ENCODE assay signal across 10 mouse cellular contexts in genomic region chr7:17007300-17007699, GRCm38 (mm10). TPM values are rescaled to one million over a fixed set of nuclear protein-coding genes. Genes with fewer than 3 reads are reported as not detected.
DNase-seq lines count a peak whose midpoint lies in the region; ATAC-seq lines count a peak whose summit lies in the region.
"Had no signal": no experiment of that assay in that cellular context is flagged by ENCODE, and none has a peak within 500 bp of the region (broad histone marks: within the 10 kb centered on the region; RNA-seq: fewer than 3 reads in every experiment).

No protein-coding gene starts in this region.

- H3K4me3 ChIP-seq in forebrain, embryonic 14.5 days (ENCODE audit: low read depth, low read length): no peak overlapping the region
- no peak overlapping the region for H3K4me3 ChIP-seq in forebrain, embryonic 11.5 days (ENCODE audit: low read depth, low read length)
- H3K4me3 ChIP-seq: hindbrain, embryonic 13.5 days; midbrain, embryonic 13.5 days had no signal

- DNase-seq in forebrain, embryonic 14.5 days (ENCODE audit: low spot score): peak; percentile 31
- DNase-seq in forebrain, embryonic 11.5 days (ENCODE audit: low spot score): no peak
- DNase-seq in 3T3-L1 (ENCODE audit: low read depth, low spot score): peak; percentile 55
- peak; percentile 54 for DNase-seq in cerebellum, adult 9-10 months
- peak; percentile 30 for DNase-seq in lung, postnatal 36 days
- no peak for DNase-seq in left cerebral cortex, adult 11 months (ENCODE audit: low spot score)
- no peak for DNase-seq in gastrocnemius, postnatal 25 days
- DNase-seq in yolk sac, embryonic 10.5 days (ENCODE audit: low spot score): no peak

- ATAC-seq in forebrain, embryonic 14.5 days: no peak
- ATAC-seq in forebrain, embryonic 11.5 days (replicated peaks; ENCODE audit: low FRiP score): no peak
- ATAC-seq: midbrain, embryonic 13.5 days had no signal

- no peak overlapping the region for H3K9ac ChIP-seq in forebrain, embryonic 14.5 days (ENCODE audit: low read length)
- no peak overlapping the region for H3K9ac ChIP-seq in forebrain, embryonic 11.5 days (ENCODE audit: low read length)
- H3K9ac ChIP-seq: hindbrain, embryonic 13.5 days; midbrain, embryonic 13.5 days had no signal

- WGBS in forebrain, embryonic 14.5 days: 80% methylated on average over 4 of the region's 4 CpGs
- 90% methylated on average over 4 of the region's 4 CpGs for WGBS in forebrain, embryonic 11.5 days

- H3K27ac ChIP-seq in forebrain, embryonic 14.5 days (ENCODE audit: low read depth, low read length): no peak overlapping the region
- H3K27ac ChIP-seq in forebrain, embryonic 11.5 days (ENCODE audit: low read depth, low read length): no peak overlapping the region
- H3K27ac ChIP-seq: hindbrain, embryonic 13.5 days; midbrain, embryonic 13.5 days had no signal

- H3K9me3 ChIP-seq in forebrain, embryonic 14.5 days (replicated peaks; ENCODE audit: control insufficient read depth, low read length): no peaks in the 10 kb centered on the region
- H3K9me3 ChIP-seq in forebrain, embryonic 11.5 days (ENCODE audit: control insufficient read depth, low read length): no peaks in the 10 kb centered on the region
- H3K9me3 ChIP-seq: hindbrain, embryonic 13.5 days; midbrain, embryonic 13.5 days had no signal

- peaks cover 94% of the 10 kb centered on the region for H3K36me3 ChIP-seq in forebrain, embryonic 14.5 days (ENCODE audit: control insufficient read depth, insufficient read depth, low read length)
- H3K36me3 ChIP-seq in forebrain, embryonic 11.5 days (ENCODE audit: control insufficient read depth, insufficient read depth, low read length): peaks cover 22% of the 10 kb centered on the region

- no peaks in the 10 kb centered on the region for H3K27me3 ChIP-seq in forebrain, embryonic 14.5 days (replicated peaks; ENCODE audit: control insufficient read depth, insufficient read depth, low read length)
- H3K27me3 ChIP-seq in forebrain, embryonic 11.5 days (ENCODE audit: control insufficient read depth, insufficient read depth, low read length): no peaks in the 10 kb centered on the region
- H3K27me3 ChIP-seq: hindbrain, embryonic 13.5 days; midbrain, embryonic 13.5 days had no signal

- H3K4me1 ChIP-seq in forebrain, embryonic 14.5 days (ENCODE audit: control insufficient read depth, insufficient read depth, low read length): no peaks in the 10 kb centered on the region
- H3K4me1 ChIP-seq in forebrain, embryonic 11.5 days (replicated peaks; ENCODE audit: control insufficient read depth, insufficient read depth, low read length): no peaks in the 10 kb centered on the region
- H3K4me1 ChIP-seq: hindbrain, embryonic 13.5 days; midbrain, embryonic 13.5 days had no signal

- H3K4me2 ChIP-seq in forebrain, embryonic 14.5 days (ENCODE audit: low read length): no peak overlapping the region
- H3K4me2 ChIP-seq in forebrain, embryonic 11.5 days (ENCODE audit: low read depth, low read length, severe bottlenecking): no peak overlapping the region
- H3K4me2 ChIP-seq: hindbrain, embryonic 13.5 days; midbrain, embryonic 13.5 days had no signal

RNA-seq across cellular contexts. Expression of gene Ccdc8, which starts 14.8 kb away (rescaled TPM):
- 3.4 and 3.7 TPM in 2 replicates for polyA plus RNA-seq in forebrain, embryonic 14.5 days (2014; fragmentation: Nextera tagmentation; extraction: Ambion mirVana)
- polyA plus RNA-seq in forebrain, embryonic 11.5 days (2014; fragmentation: Nextera tagmentation; extraction: Ambion mirVana): 19.0 and 19.5 TPM in 2 replicates
- 1 to 10 TPM; 1.7 to 2.6 TPM for total RNA-seq in gastrocnemius, postnatal 25 days (2021)

RNA-seq across cellular contexts. Expression of gene Ppp5c, which starts 20.4 kb away (rescaled TPM):
- polyA plus RNA-seq in forebrain, embryonic 14.5 days (2014; fragmentation: Nextera tagmentation; extraction: Ambion mirVana): 112 and 115 TPM in 2 replicates
- polyA plus RNA-seq in forebrain, embryonic 11.5 days (2014; fragmentation: Nextera tagmentation; extraction: Ambion mirVana): 123 and 132 TPM in 2 replicates
- total RNA-seq in gastrocnemius, postnatal 25 days (2021): 10 to 100 TPM; 59.8 to 68.1 TPM

RNA-seq across cellular contexts. Expression of gene Gm42372, which starts 24.4 kb away (rescaled TPM):
- 3.8 and 3.9 TPM in 2 replicates for polyA plus RNA-seq in forebrain, embryonic 14.5 days (2014; fragmentation: Nextera tagmentation; extraction: Ambion mirVana)
- polyA plus RNA-seq in forebrain, embryonic 11.5 days (2014; fragmentation: Nextera tagmentation; extraction: Ambion mirVana): 1.4 and 1.8 TPM in 2 replicates
- total RNA-seq in gastrocnemius, postnatal 25 days (2021): not detected

RNA-seq across cellular contexts. Expression of gene Pnmal1, which starts 47.8 kb away (rescaled TPM):
- 55.5 and 61.9 TPM in 2 replicates for polyA plus RNA-seq in forebrain, embryonic 14.5 days (2014; fragmentation: Nextera tagmentation; extraction: Ambion mirVana)
- 20.4 and 22.7 TPM in 2 replicates for polyA plus RNA-seq in forebrain, embryonic 11.5 days (2014; fragmentation: Nextera tagmentation; extraction: Ambion mirVana)
- total RNA-seq in gastrocnemius, postnatal 25 days (2021): not detected

RNA-seq across cellular contexts. Expression of gene Hif3a, which starts 54.9 kb away (rescaled TPM):
- polyA plus RNA-seq in forebrain, embryonic 14.5 days (2014; fragmentation: Nextera tagmentation; extraction: Ambion mirVana): 2.8 and 5.7 TPM in 2 replicates
- 8.6 and 10.4 TPM in 2 replicates for polyA plus RNA-seq in forebrain, embryonic 11.5 days (2014; fragmentation: Nextera tagmentation; extraction: Ambion mirVana)
- total RNA-seq in gastrocnemius, postnatal 25 days (2021): 1 to 10 TPM in 1 of 2 experiments, under 1 TPM in 1; 0.97 to 1.3 TPM

Comparison
In these comparisons a context has a peak if more than half of its experiments do, and no peak if none do; other contexts are left out.
1. DNase-seq: peak in forebrain, embryonic 14.5 days (single experiment), 3T3-L1 (single experiment), cerebellum, adult 9-10 months (single experiment) and lung, postnatal 36 days (single experiment); none in forebrain, embryonic 11.5 days (single experiment), left cerebral cortex, adult 11 months (single experiment), gastrocnemius, postnatal 25 days (single experiment) and yolk sac, embryonic 10.5 days (single experiment).